Mouse (Mus musculus): ENCODE results near the gene Zfp598. TPM values are rescaled to one million over a fixed set of nuclear protein-coding genes. Genes with fewer than 3 reads are reported as not detected.

Gene Zfp598
- polyA plus RNA-seq (2015; fragmentation: Illumina TruSeq; extraction: RNeasy Lipid Tissue Mini Kit (QIAGEN cat#74804); ENCODE audit: insufficient read depth, low replicate concordance): 15.5 TPM

GRCm38 (mm10) chr17:24669545-24670245 is at the start of gene Zfp598:
Gene Zfp598, plus strand, starts transcription at chr17:24669687.

DNA sequence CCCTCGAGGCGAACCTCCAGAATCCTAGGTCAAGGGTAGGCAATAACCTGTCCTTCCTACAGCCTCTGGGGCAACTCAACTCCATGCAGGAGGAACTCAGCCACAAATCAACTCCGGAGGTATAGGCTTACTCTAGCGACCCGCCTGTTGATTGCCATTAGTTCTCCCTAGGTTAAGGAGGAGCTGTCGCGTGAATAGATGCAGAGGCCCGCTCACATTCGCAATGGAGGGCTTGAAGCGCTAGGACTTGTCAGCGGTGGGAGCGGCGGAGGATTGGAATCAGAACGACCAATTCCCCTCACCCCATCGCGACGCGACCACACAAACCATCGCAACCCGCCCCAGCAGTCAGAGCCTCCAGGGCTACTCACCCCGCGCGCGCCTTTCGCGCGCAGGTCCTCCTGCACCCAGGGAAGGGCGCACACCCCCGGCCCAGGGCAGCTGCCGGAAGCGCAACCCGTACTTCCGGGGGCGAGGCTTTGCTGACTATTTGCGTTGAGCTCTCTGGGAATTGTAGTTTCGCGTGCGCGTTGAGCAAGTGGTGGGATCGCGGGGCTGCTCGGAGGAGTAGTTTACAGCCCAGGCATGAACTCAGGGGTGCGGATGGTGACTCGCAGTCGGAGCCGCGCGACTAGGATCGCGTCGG is 37.2 kb upstream of the Zfp598 start, which contains the start of the genes Tsc2 and Nthl1:
Tsc2 (minus strand) TSS at position 464 of the 646 bp plus-strand sequence.
Nthl1 (plus strand) TSS at position 514 of the 646 bp plus-strand sequence.

DNA sequence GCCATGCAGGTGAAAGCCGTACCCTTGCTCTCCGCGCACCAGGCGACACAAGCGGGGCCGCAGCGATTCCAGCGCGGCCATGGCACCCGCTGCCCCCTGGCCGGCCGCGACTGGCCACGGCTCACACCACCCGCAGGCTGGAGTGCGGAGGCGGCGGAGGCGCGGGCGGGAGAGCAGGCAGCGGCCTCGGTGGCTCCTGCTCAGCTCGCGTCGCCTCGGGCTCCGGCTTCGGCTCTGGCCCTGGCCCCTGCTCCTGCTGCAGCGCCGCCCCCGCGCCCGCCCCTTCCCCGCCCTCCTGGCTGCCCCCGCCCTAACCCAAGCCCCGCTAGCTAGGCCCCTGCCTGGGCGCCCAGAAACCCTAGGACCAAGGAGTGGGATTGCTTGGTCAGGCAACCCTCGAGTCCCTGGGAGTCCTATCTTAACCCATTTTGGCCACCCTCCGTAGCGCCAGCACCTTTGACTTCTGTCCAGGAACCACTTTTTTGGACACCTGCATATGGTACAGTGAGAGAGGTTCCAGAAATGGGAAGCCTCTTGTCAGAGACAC is 19.3 kb upstream of the Zfp598 start, which contains the start of gene Slc9a3r2:
Slc9a3r2 (minus strand) TSS at position 258 of the 547 bp plus-strand sequence.

DNA sequence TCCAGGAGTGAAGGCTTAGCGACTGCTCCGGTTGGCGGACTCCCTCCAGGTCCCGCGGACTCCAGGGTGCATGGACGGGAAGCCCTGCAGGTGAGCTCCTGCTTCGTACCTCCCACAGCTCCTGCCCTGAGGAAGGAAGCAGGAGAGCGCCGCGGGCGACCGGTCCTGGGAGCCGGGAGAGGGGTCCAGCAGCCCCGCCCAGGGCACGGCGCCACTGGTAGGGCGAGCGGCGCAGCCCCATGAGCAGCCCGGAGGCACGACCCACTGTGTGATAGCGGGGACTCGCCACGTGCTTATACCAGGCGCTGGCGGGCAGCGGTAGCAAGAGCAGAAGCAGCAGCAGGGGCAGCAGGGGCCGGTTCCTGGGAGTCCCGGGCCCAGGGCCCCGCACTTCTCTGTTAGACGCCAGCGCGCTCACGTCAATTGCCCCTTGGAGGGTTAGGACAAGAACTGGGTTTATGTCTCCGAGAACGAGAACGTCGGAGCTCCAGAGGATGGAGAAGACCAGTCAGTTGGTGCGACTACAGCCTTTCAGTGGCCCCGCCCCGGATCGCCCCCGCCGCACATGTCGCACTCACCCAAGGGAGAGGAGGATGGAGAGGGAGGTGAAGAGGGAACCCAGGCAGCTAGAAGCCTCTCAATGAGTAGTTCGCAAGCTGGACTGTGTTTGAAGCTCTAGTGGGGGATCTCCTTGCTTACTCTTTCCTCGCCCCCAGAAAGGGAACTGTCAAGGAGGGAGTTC is 11.3 kb upstream of the Zfp598 start, which contains the start of gene Npw:
Npw (minus strand) TSS at position 441 of the 742 bp plus-strand sequence.

GRCm38 (mm10) chr17:24689251-24690081 is 20.0 kb downstream of the Zfp598 start, which contains the start of gene Syngr3:
Gene Syngr3, minus strand, starts transcription at chr17:24689955.

GRCm38 (mm10) chr17:24696011-24696697 is 26.7 kb downstream of the Zfp598 start, which contains the start of the genes Gfer and Noxo1:
Gene Gfer, minus strand, starts transcription at chr17:24696156.
Gene Noxo1, plus strand, starts transcription at chr17:24696234.

GRCm38 (mm10) chr17:24706982-24707800 is 37.7 kb downstream of the Zfp598 start, which contains the start of gene Tbl3:
Gene Tbl3, minus strand, starts transcription at chr17:24707660.

DNA sequence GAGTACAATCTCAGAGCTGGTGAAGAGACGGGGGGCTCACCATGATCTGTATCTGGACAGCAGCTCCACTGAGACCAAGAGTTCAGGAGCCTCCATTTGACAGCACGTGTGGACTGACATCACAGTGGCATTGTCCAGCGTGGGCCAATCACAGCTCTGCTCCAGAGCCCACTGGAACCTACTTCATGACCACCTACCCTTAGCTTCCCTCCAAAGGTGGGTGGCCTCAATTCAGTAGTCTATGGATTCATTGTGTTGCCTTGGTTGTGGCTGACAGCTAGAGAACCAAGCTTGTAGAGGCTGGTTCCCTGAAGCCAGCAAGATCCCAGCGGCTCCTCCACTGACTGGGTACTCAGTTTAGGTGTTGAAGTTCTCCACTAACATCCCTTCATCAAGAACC is 48.5 kb downstream of the Zfp598 start, which contains the start of the genes Rnf151 and Rps2:
Rnf151 (minus strand) TSS at position 121 of the 400 bp plus-strand sequence.
Rps2 (plus strand) TSS at position 174 of the 400 bp plus-strand sequence.

DNA sequence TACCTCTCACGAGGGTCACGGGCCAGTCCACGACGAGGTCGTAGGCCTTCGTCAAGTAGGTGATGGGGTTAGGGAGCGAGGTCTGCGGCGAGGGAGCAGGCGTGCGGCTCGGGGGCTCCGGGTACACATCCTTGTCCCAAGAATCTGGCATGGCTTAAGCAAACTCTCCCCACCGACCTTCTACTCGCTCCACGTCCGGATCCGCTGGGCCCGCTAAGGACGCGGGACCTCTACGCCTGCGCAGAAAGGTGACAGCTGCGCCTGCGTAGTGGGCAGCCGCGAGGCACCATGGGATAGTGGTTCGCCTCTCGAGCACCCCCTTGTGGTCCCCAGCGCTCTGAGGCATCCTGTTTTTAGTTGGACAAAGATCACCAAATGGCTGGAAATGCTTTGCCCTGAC is 54.7 kb downstream of the Zfp598 start, which contains the start of gene Ndufb10:
Ndufb10 (minus strand) TSS at position 295 of the 400 bp plus-strand sequence.

GRCm38 (mm10) chr17:24727618-24728017 is 58.1 kb downstream of the Zfp598 start, which contains the start of gene Rpl3l:
Gene Rpl3l, plus strand, starts transcription at chr17:24727820.

Other genes starting within 250 kb of the Zfp598 start
- 37.5 TPM for gene Eci1, start 243.0 kb upstream of the Zfp598 start, polyA plus RNA-seq (2015; fragmentation: Illumina TruSeq; extraction: RNeasy Lipid Tissue Mini Kit (QIAGEN cat#74804); ENCODE audit: insufficient read depth, low replicate concordance)
- 8.5 TPM for gene Dnase1l2, start 226.6 kb upstream of the Zfp598 start, polyA plus RNA-seq (2015; fragmentation: Illumina TruSeq; extraction: RNeasy Lipid Tissue Mini Kit (QIAGEN cat#74804); ENCODE audit: insufficient read depth, low replicate concordance)
- 22.7 TPM for gene E4f1, start 199.4 kb upstream of the Zfp598 start, polyA plus RNA-seq (2015; fragmentation: Illumina TruSeq; extraction: RNeasy Lipid Tissue Mini Kit (QIAGEN cat#74804); ENCODE audit: insufficient read depth, low replicate concordance)
- gene Pgp, start 199.3 kb upstream of the Zfp598 start, polyA plus RNA-seq (2015; fragmentation: Illumina TruSeq; extraction: RNeasy Lipid Tissue Mini Kit (QIAGEN cat#74804); ENCODE audit: insufficient read depth, low replicate concordance): 18.8 TPM
- gene Bricd5, start 195.8 kb upstream of the Zfp598 start, polyA plus RNA-seq (2015; fragmentation: Illumina TruSeq; extraction: RNeasy Lipid Tissue Mini Kit (QIAGEN cat#74804); ENCODE audit: insufficient read depth, low replicate concordance): 0.26 TPM
- 19.8 TPM for gene Mlst8, start 190.6 kb upstream of the Zfp598 start, polyA plus RNA-seq (2015; fragmentation: Illumina TruSeq; extraction: RNeasy Lipid Tissue Mini Kit (QIAGEN cat#74804); ENCODE audit: insufficient read depth, low replicate concordance)
- gene Caskin1, start 181.1 kb upstream of the Zfp598 start, polyA plus RNA-seq (2015; fragmentation: Illumina TruSeq; extraction: RNeasy Lipid Tissue Mini Kit (QIAGEN cat#74804); ENCODE audit: insufficient read depth, low replicate concordance): 0.08 TPM
- gene Traf7, start 141.7 kb upstream of the Zfp598 start, polyA plus RNA-seq (2015; fragmentation: Illumina TruSeq; extraction: RNeasy Lipid Tissue Mini Kit (QIAGEN cat#74804); ENCODE audit: insufficient read depth, low replicate concordance): 125 TPM
- 1.7 TPM for gene Rab26, start 135.5 kb upstream of the Zfp598 start, polyA plus RNA-seq (2015; fragmentation: Illumina TruSeq; extraction: RNeasy Lipid Tissue Mini Kit (QIAGEN cat#74804); ENCODE audit: insufficient read depth, low replicate concordance)
- 31.5 TPM for gene Pkd1, start 119.9 kb upstream of the Zfp598 start, polyA plus RNA-seq (2015; fragmentation: Illumina TruSeq; extraction: RNeasy Lipid Tissue Mini Kit (QIAGEN cat#74804); ENCODE audit: insufficient read depth, low replicate concordance)
- gene Tsc2, start 37.1 kb upstream of the Zfp598 start, polyA plus RNA-seq (2015; fragmentation: Illumina TruSeq; extraction: RNeasy Lipid Tissue Mini Kit (QIAGEN cat#74804); ENCODE audit: insufficient read depth, low replicate concordance): 46.2 TPM
- gene Nthl1, start 37.0 kb upstream of the Zfp598 start, polyA plus RNA-seq (2015; fragmentation: Illumina TruSeq; extraction: RNeasy Lipid Tissue Mini Kit (QIAGEN cat#74804); ENCODE audit: insufficient read depth, low replicate concordance): 3.4 TPM
- gene Slc9a3r2, start 19.4 kb upstream of the Zfp598 start, polyA plus RNA-seq (2015; fragmentation: Illumina TruSeq; extraction: RNeasy Lipid Tissue Mini Kit (QIAGEN cat#74804); ENCODE audit: insufficient read depth, low replicate concordance): 21.0 TPM
- not detected for gene Npw, start 11.2 kb upstream of the Zfp598 start, polyA plus RNA-seq (2015; fragmentation: Illumina TruSeq; extraction: RNeasy Lipid Tissue Mini Kit (QIAGEN cat#74804); ENCODE audit: insufficient read depth, low replicate concordance)
- gene Syngr3, start 20.3 kb downstream of the Zfp598 start, polyA plus RNA-seq (2015; fragmentation: Illumina TruSeq; extraction: RNeasy Lipid Tissue Mini Kit (QIAGEN cat#74804); ENCODE audit: insufficient read depth, low replicate concordance): not detected
- 16.0 TPM for gene Gfer, start 26.5 kb downstream of the Zfp598 start, polyA plus RNA-seq (2015; fragmentation: Illumina TruSeq; extraction: RNeasy Lipid Tissue Mini Kit (QIAGEN cat#74804); ENCODE audit: insufficient read depth, low replicate concordance)
- gene Noxo1, start 26.5 kb downstream of the Zfp598 start, polyA plus RNA-seq (2015; fragmentation: Illumina TruSeq; extraction: RNeasy Lipid Tissue Mini Kit (QIAGEN cat#74804); ENCODE audit: insufficient read depth, low replicate concordance): 4.3 TPM
- gene Tbl3, start 38.0 kb downstream of the Zfp598 start, polyA plus RNA-seq (2015; fragmentation: Illumina TruSeq; extraction: RNeasy Lipid Tissue Mini Kit (QIAGEN cat#74804); ENCODE audit: insufficient read depth, low replicate concordance): 8.7 TPM
- gene Rnf151, start 48.4 kb downstream of the Zfp598 start, polyA plus RNA-seq (2015; fragmentation: Illumina TruSeq; extraction: RNeasy Lipid Tissue Mini Kit (QIAGEN cat#74804); ENCODE audit: insufficient read depth, low replicate concordance): not detected
- gene Rps2, start 48.4 kb downstream of the Zfp598 start, polyA plus RNA-seq (2015; fragmentation: Illumina TruSeq; extraction: RNeasy Lipid Tissue Mini Kit (QIAGEN cat#74804); ENCODE audit: insufficient read depth, low replicate concordance): 1,280 TPM
- 148 TPM for gene Ndufb10, start 54.8 kb downstream of the Zfp598 start, polyA plus RNA-seq (2015; fragmentation: Illumina TruSeq; extraction: RNeasy Lipid Tissue Mini Kit (QIAGEN cat#74804); ENCODE audit: insufficient read depth, low replicate concordance)
- gene Rpl3l, start 58.1 kb downstream of the Zfp598 start, polyA plus RNA-seq (2015; fragmentation: Illumina TruSeq; extraction: RNeasy Lipid Tissue Mini Kit (QIAGEN cat#74804); ENCODE audit: insufficient read depth, low replicate concordance): not detected
- gene Msrb1, start 67.0 kb downstream of the Zfp598 start, polyA plus RNA-seq (2015; fragmentation: Illumina TruSeq; extraction: RNeasy Lipid Tissue Mini Kit (QIAGEN cat#74804); ENCODE audit: insufficient read depth, low replicate concordance): 62.1 TPM
- gene Hs3st6, start 83.3 kb downstream of the Zfp598 start, polyA plus RNA-seq (2015; fragmentation: Illumina TruSeq; extraction: RNeasy Lipid Tissue Mini Kit (QIAGEN cat#74804); ENCODE audit: insufficient read depth, low replicate concordance): not detected
- 0.51 TPM for gene Meiob, start 134.6 kb downstream of the Zfp598 start, polyA plus RNA-seq (2015; fragmentation: Illumina TruSeq; extraction: RNeasy Lipid Tissue Mini Kit (QIAGEN cat#74804); ENCODE audit: insufficient read depth, low replicate concordance)
- 62.0 TPM for gene Hagh, start 170.5 kb downstream of the Zfp598 start, polyA plus RNA-seq (2015; fragmentation: Illumina TruSeq; extraction: RNeasy Lipid Tissue Mini Kit (QIAGEN cat#74804); ENCODE audit: insufficient read depth, low replicate concordance)
- gene Fahd1, start 180.7 kb downstream of the Zfp598 start, polyA plus RNA-seq (2015; fragmentation: Illumina TruSeq; extraction: RNeasy Lipid Tissue Mini Kit (QIAGEN cat#74804); ENCODE audit: insufficient read depth, low replicate concordance): 9.4 TPM
- 0.36 TPM for gene Igfals, start 196.3 kb downstream of the Zfp598 start, polyA plus RNA-seq (2015; fragmentation: Illumina TruSeq; extraction: RNeasy Lipid Tissue Mini Kit (QIAGEN cat#74804); ENCODE audit: insufficient read depth, low replicate concordance)
- 30.4 TPM for gene Nubp2, start 216.7 kb downstream of the Zfp598 start, polyA plus RNA-seq (2015; fragmentation: Illumina TruSeq; extraction: RNeasy Lipid Tissue Mini Kit (QIAGEN cat#74804); ENCODE audit: insufficient read depth, low replicate concordance)
- 12.0 TPM for gene Spsb3, start 217.0 kb downstream of the Zfp598 start, polyA plus RNA-seq (2015; fragmentation: Illumina TruSeq; extraction: RNeasy Lipid Tissue Mini Kit (QIAGEN cat#74804); ENCODE audit: insufficient read depth, low replicate concordance)
- 12.4 TPM for gene Eme2, start 225.4 kb downstream of the Zfp598 start, polyA plus RNA-seq (2015; fragmentation: Illumina TruSeq; extraction: RNeasy Lipid Tissue Mini Kit (QIAGEN cat#74804); ENCODE audit: insufficient read depth, low replicate concordance)
- gene Mrps34, start 225.4 kb downstream of the Zfp598 start, polyA plus RNA-seq (2015; fragmentation: Illumina TruSeq; extraction: RNeasy Lipid Tissue Mini Kit (QIAGEN cat#74804); ENCODE audit: insufficient read depth, low replicate concordance): 18.6 TPM
- 14.5 TPM for gene Nme3, start 226.8 kb downstream of the Zfp598 start, polyA plus RNA-seq (2015; fragmentation: Illumina TruSeq; extraction: RNeasy Lipid Tissue Mini Kit (QIAGEN cat#74804); ENCODE audit: insufficient read depth, low replicate concordance)

All from spleen, adult 10 weeks (tissue).